Mouse (Mus musculus) urinary bladder, postnatal 10 days (tissue): Measurements from ENCODE around the gene N4bp3.
"Not testable (repeated sequence)": the region's sequence is repeated elsewhere in the genome, so short reads cannot be mapped to it uniquely, and the experiment has no call there.

Experiments used
- DNase-seq: peaks from one replicate; pipeline ENCODE4 v3.0.0; 2022; ENCODE audit warnings: low spot score

Gene N4bp3

DNA sequence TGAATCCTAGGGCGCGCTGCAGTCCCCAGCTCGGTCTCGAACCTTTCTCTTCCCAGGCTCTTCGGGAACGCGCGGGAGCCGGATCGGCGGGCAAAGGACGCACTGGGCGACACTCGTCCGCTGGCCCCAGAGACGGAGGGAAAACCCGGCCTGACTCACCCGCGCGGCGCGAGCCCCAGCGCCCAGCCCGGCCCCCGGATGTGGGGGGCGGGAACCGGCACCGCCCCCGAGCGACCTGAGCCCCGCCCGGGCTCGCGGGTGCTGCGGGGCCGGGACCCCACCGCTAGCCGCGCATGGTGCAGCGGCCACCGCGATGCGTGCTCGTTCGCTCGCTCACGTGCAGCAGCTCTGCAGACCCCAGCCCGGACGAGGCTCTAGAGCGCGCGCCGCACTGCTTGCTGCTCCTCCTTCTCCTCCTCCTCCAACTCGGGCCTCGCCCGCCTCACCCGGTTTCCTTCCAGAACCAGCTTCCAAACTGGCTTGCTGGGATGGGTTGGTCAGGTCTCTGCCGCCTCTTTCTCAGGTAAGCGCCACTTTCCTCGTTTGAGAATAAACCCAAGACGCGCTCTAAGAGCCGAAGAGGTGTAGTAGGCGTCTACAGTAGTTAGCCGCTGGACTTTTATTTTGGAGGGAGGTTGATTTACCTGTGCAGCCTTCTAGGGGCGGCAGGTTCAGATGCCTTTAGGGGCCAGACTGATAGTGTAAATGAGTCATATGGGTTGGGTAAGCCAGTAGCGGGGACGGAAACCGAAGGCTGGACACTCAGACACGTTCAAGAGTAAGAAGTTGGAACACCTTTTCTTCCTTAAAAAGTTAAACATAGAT is at the start of gene N4bp3, which contains the start of gene D930048N14Rik:
Gene N4bp3, minus strand, starts transcription at position 152 of the 825 bp plus-strand sequence.
Gene D930048N14Rik, plus strand, starts transcription at position 264 of the 825 bp plus-strand sequence.
- DNase-seq = peak; percentile 36

DNA sequence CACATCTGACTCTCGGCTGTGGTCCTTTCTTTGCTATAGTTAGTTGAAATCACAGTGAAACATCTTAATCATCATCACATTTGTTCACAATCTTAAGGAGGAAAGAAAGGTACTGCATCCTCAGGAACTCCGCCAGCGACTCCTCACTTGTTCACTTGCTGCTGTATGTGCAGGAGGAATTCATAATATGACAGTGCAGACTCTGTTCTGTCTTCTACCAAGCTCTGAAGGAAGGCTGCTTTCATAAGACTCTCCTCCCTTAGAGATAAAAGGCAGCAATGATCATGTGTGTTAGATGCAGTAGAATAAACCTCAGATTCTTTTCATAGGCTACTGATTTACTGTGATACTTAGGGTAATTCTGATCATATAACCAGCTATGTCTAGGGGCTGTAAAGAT is 44.3 kb upstream of the N4bp3 start:
- DNase-seq = no peak

DNA sequence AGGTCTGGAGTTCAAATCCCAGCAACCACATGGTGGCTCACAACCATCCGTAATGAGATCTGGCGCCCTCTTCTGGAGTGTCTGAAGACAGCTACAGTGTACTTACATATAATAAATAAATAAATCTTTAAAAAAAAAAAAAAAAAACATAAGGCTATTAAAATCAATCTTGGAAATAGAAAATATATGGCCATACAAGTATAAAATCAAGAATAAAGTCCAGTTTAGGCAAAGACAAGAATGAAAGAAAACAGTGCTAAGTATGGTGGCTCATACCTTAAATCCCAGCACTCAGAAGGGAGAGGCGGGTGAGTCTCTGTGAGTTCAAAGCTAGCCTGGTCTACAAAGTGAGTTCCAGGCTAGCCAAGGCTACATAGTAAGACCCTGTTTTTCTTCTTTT is 40.0 kb upstream of the N4bp3 start:
- DNase-seq = not testable (repeated sequence)

DNA sequence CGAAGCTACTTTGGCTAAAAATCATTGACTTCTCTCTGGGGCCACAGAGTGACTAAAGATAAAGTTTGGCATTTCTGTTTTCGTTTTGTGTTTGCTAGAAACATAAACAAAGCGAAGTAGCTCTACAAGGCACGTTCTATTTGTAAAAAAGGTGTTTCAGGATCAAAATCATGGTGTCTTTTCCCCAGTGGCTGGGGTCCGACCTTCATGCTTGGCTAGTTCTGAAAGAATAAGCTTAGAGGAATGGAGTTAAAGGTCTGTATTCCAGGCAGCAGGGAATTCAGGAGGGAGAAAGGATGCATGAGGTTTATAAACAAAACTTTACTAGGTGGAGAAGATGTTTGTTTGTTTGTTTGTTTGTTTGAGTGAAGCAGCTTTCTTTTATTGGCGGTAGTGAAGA is 38.7 kb upstream of the N4bp3 start:
- no peak for DNase-seq

DNA sequence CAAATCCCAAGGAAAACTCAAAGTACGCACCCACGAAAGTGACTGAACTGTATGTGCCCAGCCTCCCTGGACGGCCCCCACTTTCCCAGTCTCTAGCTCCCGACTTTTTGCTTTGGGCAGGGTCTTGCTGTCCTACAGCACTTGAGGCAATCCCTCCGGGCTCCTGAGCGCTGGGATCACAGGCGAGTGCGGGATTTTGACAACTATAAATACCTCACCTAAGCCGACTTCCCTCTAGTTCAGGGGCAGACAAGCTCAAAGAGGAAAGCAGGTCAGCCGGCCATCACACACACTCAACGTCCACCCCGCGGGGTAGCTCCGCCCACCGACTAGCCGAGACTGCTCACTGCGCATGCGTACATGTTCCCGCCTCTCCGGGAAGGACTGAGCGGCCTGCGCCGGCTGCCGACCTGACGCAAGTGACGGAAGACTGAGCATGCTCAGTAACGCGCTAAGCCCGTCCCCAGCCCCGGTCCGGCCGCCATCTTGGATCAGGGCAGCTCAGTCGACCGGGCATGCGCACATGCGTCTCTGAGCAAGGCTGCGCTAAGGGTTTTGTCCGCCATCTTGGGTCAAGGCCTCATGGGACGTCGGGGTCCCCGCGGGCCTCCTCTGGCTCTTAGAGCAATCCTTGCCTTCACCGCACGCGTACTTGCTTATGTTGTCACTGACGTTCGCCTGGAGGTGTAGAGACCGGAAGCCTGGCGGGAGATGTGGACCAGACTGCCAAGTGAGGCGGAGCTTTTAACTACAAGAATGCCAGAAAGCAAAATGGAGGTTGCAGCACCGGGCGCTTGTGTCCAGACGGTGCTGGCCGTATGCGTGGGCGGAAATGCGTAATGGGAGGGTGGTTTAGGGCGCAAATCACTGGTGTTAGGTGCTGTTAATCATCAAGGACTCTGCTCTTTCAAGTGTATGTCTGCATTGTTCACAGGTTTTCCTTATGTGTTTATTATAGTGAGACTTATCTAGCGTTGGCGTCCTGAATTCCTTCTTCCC is 38.0 kb upstream of the N4bp3 start, which contains the start of gene 0610009B22Rik:
Gene 0610009B22Rik, minus strand, starts transcription at position 545 of the 999 bp plus-strand sequence.
- peak; percentile 99 for DNase-seq

DNA sequence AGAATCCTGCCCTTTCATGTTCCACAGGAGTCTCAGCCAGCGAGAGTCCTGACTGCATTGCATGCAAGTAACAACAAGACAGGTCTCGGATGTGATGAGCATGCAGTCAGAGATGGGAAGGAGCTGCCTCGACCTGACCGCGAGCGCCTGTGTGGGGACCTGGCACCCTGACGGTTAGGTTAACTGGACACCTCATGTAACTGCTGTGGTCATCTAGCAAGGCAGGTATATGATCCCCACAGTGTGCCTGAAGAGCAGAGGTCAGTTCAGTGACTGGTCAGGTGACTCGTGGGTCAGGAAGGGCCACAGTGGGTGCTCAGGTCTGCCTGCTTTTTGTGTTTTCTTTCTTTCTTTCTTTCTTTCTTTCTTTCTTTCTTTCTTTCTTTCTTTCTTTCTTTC is 31.3 kb upstream of the N4bp3 start:
- no peak for DNase-seq

DNA sequence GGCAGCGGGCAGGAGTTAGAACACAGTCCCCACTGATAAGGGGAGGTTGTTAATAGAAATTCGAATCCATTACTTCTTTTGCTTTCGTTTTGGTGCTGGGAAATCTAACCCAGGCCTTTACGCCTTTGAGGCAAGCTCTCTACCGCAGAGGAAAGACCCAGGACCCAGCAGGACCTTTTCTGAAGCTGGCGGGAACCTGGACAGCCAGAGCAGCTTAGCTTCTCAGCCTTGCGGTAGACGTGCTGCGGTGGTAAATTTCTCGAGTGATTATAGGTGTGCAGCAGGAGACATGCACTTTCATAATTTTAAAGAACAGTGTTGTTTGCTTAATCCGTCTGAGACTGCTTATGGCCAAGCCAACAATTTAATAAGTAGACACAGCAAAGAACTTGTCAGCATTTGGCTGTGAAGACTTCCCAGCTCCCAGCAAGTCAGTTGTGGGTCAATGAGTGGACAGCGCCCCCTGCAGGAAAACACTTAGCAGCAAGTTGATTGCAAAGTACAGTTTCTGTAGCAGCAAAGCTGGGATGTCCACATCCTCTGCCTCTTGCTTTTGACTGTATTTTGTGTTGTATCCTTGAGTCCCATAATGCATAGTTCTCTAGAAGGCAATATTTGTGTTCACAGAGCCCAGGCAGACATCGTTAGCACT is 30.8 kb upstream of the N4bp3 start:
- peak; percentile 74 for DNase-seq

DNA sequence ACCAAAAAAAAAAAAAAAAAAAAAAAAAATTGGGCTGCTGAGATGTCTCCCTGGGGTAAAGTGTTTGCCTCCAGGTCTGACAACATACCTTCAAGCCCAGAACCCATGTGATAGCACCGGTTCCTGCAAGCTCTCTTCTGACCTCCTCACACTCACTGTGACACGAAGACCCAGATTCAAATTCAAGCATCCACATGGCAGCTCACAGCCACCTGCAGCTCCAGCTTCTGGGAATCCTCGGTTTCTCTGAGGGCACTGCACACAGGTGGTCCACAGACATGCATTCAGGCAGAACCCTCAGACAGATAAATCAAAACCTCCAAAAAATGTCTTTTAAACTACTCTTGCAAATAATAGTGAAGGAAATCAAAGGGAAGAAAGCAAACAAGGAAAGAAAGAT is 28.8 kb upstream of the N4bp3 start:
- DNase-seq = no peak

DNA sequence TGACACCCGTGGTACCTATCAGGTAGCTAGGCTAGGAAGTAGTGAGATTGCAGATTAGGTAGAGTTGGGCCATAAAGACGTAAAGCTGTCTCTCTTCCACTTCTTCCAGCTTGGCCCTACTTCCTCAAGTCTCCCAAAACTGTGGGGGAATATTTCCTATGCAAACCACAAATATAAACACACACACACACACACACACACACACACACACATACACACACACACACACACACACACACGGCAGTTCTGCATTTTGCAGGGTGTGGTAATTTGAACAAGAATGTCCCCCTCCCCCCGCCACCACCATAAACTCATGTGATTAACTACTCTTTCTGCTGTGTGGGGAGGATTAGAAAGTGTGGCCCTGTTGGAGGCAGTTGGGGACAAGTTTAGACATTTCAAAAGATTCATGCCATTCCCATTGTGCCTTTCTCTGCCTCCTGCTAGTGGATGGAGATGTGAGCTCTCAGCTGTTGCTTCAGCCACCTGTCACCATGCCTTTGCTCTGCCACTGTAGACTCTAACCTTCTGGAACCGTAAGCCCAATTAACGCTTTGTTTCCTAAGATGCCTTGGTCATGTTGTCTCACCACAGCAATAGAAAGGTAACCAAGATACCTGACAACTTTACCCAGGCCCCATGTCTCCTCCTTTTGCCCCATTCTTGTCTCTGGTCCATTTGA is 27.2 kb upstream of the N4bp3 start:
- DNase-seq = no peak

DNA sequence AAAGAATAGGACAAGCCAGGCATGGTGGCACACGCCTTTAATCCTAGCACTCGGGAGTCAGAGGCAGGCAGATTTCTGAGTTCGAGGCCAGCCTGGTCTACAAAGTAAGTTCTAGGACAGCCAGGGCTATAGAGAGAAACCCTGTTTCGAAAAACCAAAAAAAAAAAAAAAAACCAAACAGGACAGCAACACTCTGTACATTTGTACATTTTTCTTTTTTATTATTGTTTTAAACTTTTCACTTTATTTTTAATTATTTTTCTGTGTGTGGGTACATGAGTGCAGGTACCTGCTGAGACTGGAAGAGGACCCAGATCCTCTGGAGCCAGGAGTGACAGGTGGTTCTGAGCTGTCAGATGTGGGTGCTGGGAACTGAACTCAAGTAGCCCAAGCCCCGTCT is 24.7 kb upstream of the N4bp3 start:
- DNase-seq = no peak

DNA sequence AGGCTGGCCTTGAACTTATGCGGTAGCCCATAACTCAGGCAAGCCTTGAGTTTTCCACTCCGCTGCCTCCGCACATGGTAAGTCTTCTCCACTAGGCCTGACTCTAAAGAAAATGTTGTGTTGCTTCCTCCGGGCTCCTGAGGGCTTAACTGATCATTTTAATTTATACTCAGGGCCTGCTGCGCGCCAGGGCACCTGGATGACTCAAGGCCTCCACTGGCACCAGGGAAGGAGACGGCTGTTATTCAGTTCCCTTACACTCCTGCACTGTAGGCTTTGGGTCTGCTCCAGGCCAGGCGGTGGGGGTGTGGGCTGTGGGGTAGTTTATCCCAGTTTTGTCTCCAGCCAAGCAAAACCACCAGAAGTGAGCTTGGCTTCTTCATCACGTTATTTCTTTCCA is 22.6 kb upstream of the N4bp3 start:
- no peak for DNase-seq

DNA sequence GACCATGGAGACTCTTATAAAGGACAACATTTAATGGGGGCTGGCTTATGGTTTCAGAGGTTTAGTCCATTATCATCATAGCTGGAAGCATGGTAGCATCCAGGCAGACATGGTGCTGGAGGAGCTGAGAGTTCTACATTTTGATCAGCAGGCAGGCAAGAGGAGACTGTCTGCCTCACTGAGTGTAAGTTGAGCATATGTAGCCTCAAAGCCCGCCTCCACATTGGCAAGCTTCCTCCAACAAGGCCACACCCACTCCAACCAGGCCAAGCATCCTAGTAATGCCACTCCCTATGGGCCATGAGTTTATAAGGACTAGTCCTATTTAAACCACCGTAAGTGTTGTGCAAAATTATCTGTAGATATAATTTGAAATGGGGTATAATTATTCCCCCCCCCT is 20.7 kb upstream of the N4bp3 start:
- DNase-seq = no peak

DNA sequence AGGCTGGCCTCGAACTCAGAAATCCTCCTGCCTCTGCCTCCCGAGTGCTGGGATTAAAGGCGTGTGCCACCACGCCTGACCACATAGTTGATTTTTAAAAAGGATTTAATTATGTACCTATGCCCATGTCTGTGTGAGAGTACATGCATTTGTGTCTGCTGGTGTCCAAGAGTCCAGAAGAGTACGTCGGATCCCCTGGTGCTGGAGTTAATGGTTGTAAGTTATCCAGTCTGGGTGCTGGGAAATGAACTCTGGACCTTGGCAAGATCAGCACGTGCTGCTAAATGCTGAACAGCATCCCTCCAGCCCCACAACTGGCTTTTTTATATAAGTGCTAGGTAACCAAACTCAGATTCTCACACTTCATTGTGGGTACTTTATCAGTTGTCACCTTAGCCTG is 20.2 kb upstream of the N4bp3 start:
- no peak for DNase-seq

DNA sequence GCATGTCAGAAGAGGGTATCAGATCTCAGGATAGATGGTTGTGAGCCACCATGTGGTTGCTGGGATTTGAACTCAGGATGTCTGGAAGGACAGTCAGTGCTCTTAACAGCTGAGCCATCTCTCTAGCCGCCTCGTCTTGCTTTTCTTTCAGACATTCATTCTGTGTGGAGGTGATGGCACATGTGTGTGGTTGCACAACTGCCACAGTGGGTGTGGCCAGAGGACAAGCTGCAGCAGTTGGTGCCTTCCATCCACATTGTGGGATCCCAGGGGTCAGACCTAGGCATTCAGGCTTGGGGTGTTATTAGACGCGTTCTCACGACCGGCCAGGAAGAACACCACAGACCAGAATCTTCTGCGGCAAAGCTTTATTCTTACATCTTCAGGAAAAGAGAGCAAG is 14.1 kb upstream of the N4bp3 start:
- not testable (repeated sequence) for DNase-seq

DNA sequence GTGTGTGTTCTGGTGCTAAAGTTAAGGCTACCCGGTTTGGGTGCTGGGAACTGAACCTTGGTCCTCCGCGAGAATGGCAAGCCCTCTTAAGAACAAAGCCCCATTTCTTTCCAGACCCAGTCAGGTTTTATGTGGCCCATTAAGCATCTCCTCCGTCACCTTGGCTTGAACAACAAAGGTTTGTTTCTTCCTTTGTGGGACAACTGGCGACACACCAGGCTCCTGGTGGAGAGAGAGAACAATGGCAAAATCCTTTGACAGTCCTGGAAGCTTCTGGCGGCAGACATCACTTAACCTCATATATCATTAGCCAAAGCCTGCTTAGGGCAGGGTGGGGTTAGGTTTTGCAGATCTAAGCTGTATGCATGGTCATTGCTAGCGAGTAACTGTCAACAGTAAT is 12.0 kb upstream of the N4bp3 start:
- no peak for DNase-seq

DNA sequence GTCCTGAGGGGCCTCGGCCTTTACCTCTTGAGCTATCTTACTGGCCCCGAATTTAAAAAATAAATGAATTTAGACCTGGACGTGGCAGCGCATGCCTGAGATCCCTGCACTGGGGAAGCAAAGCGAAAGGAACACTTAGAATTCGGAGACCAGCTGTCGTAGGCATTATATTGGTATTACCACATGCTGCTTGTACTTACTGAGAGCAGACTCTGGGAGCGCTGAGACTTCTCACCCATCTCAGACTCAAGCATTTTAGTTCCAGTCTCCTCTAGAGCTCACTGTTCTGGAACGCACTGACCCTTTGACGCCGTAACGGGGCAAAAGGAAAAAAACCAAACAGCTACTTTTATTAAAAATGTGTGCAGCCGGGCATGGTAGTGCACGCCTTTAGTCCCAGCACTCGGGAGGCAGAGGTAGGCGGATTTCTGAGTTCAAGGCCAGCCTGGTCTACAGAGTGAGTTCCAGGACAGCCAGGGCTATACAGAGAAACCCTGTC is 11.3 kb upstream of the N4bp3 start:
- DNase-seq = no peak

DNA sequence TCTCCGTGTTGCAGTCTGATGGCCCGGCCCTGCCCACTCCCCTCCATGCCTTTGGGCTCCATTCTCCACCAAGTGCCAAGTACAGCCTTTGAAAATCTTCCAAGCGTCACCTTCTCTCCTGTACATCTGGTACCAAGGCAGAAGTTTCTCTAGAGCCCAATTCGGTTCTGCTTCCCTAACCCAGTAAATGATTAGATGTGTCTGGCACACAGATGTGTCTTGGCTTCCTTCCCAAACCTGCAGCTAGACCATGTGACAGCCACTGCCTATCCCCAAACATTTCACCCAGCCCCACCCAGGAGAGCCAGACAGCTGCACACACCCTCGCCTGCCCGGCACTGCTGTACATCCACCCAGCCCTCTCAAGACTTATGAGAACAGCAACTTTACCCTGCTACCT is 8.1 kb upstream of the N4bp3 start:
- no peak for DNase-seq

DNA sequence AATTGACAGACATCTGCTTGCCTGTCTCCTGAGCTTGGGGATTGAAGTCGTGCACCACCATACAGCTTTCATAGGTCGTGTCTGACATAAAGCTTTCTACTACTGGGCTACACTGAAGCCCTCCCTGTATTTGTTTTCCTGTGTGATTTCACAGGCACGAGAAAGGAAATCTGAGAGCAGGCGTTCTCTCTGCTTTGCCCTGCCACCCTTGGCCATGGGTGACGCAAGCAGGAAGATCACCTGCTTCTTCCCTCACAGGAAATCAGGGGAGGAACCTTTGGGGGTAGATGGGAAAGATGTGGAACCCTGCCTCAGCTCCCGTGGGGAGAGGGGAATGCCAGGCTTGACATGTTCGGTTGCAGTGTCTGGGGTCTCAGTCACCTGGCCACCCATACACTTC is 7.6 kb upstream of the N4bp3 start:
- DNase-seq = no peak

DNA sequence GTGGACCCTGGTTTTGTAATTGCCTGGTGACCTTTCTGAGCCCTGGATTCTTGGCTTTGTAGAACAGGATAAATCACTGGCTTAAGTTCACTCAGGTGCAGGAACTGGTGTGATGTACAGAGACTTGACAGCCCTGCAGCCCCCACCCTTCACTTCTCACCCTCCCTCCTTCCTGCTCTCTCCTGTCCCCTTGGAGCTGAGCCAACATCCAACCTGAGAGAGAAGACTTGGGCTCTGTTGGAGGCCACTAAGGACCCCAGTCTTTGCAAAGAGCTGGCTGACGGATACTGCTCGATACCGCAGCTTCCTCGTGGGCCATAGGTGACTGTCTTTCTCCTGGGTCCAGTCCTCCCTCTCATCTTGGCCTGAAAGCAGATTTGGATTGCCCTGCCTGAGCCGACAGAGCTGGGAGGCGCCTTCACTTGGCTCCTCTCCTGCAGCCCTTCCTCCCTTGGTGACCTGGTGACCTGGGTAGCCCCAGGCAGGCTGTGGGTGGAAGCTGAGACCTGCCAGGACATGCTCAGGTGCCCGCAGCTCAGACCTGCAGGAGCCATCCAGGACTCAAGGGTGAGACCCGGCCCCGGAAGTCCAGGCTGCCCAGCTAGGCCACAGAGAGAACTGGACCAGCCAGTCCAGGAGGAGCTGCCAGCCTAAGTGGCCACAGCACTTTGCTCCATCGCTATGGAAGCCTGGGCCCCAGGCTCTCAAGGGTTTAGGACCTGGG is 6.3 kb upstream of the N4bp3 start:
- no peak for DNase-seq

DNA sequence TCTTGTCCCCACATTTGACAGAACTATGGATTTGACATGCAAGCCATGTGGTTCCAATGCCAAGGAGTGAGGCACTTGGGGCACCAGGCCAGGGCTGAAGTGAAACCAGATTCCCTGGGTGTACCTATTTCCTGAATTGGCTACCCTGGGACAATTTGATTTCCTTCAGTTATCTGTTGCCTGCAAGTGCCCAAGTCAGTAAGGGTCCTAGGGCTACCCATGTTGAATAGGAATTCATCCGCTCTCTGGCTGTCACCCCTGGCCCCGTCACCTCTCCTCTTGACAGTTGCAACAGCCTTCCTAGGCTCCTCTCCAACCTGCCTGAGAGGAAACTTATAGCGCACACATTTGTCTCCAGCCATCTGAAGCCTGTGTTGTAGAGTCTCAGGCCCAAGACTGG is 4.2 kb upstream of the N4bp3 start:
- no peak for DNase-seq

DNA sequence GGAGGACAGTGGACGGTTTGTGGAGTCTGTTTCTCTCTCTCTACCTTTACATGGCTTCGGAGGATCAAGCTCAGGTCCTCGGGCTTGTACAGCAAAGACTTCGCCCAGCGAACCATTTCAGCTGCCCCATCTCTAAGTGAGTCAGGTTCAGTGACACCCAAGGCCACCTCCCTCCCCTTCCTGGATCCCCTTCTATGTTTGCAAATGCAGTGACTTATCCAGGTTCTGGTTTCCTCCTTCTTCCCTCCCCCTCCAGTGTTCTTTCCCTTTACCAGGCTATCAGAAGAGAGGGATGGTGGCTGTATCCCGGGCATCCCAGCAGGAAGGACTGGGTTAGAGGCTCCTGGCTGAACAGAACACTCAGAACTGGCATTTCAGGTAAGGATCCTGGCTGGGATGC is 3.1 kb upstream of the N4bp3 start:
- DNase-seq = no peak
